Mouse (Mus musculus) thymus, adult 2 months (tissue): Measurements from ENCODE around the gene Gm11634. TPM values are rescaled to one million over a fixed set of nuclear protein-coding genes. Genes with fewer than 3 reads are reported as not detected.
A peak's percentile ranks its signal among the peaks of the same experiment; 100 is the strongest.
"Not testable (repeated sequence)": the region's sequence is repeated elsewhere in the genome, so short reads cannot be mapped to it uniquely, and the experiment has no call there.

Experiments
- DNase-seq: peaks from one replicate; pipeline ENCODE4 v3.0.0; 2021
- H3K27ac ChIP-seq: fragments of 200-500 bp; 2 replicates; pipeline ENCODE4 v1.5.1; 2012; ENCODE audit warnings: low read length, control low read depth; ENCODE audit not compliant: control insufficient read depth, insufficient read depth
- H3K27me3 ChIP-seq: fragments of 200-500 bp; 2 replicates; pipeline ENCODE4 v1.6.1; 2012; ENCODE audit warnings: mild to moderate bottlenecking, low read length, moderate library complexity, mixed read lengths; ENCODE audit not compliant: control insufficient read depth, insufficient read depth
- H3K36me3 ChIP-seq: fragments of 200-500 bp; 2 replicates; pipeline ENCODE4 v1.6.1; 2012; ENCODE audit warnings: mild to moderate bottlenecking, low read length, moderate library complexity; ENCODE audit not compliant: control insufficient read depth, insufficient read depth
- H3K4me1 ChIP-seq: fragments of 200-500 bp; replicated peaks from 2 replicates; pipeline ENCODE4 v1.6.1; 2012; ENCODE audit warnings: low read length; ENCODE audit not compliant: control insufficient read depth, insufficient read depth
- H3K4me3 ChIP-seq: fragments of 200-500 bp; 2 replicates; pipeline ENCODE4 v1.5.1; 2012; ENCODE audit warnings: mild to moderate bottlenecking, low read length, control low read depth, moderate library complexity; ENCODE audit not compliant: control insufficient read depth, insufficient read depth
- CTCF ChIP-seq: fragments of 200-500 bp; IDR thresholded peaks from 2 replicates; pipeline ENCODE4 v1.5.1; 2012; ENCODE audit warnings: mild to moderate bottlenecking, control low read depth, low read length, moderate library complexity, borderline replicate concordance; ENCODE audit not compliant: control insufficient read depth, poor library complexity, insufficient read depth; ENCODE audit errors: extremely low read depth
- POLR2A ChIP-seq: fragments of 200-500 bp; IDR thresholded peaks from 2 replicates; pipeline ENCODE4 v1.6.1; 2012; ENCODE audit warnings: mild to moderate bottlenecking, low read length, control low read depth, moderate library complexity; ENCODE audit not compliant: control insufficient read depth, poor library complexity, insufficient read depth; ENCODE audit errors: extremely low read depth
- WGBS: fragments of 180-500 bp; shearing (Covaris S2); methylation state at CpG from one replicate; pipeline ENCODE4 v1.1.7; 2018; 5-methylcytosine and 5-hydroxymethylcytosine counted together
- polyA plus RNA-seq: library from polyadenylated mRNA; depleted of rRNA; stranded (reverse); fragments of >200 nt; gene quantifications from 2 replicates; pipeline ENCODE4 v1.2.3, GENCODE M21; 2012; rRNA removed

Gene Gm11634
- not detected in 2 replicates for polyA plus RNA-seq

GRCm38 (mm10) chr11:101599156-101599555 is at the start of gene Gm11634:
Gene Gm11634 (minus strand): TSS chr11:101599256.
- 78% methylated on average over 6 of the region's 6 CpGs for WGBS
- no peak for DNase-seq
- H3K36me3 ChIP-seq, result no peaks in the 10 kb centered on the region
- no peaks in the 10 kb centered on the region for H3K4me1 ChIP-seq
- no peak within 1 kb of the TSS for H3K4me3 ChIP-seq
- TF ChIP-seq CTCF (no peak), POLR2A (no peak)
- H3K27ac ChIP-seq, result no peak within 1 kb of the TSS
- H3K27me3 ChIP-seq, result no peaks in the 10 kb centered on the region

GRCm38 (mm10) chr11:101647093-101647492 is 48.0 kb upstream of the Gm11634 start:
- H3K27me3 ChIP-seq, H3K4me3 ChIP-seq, H3K27ac ChIP-seq, H3K4me1 ChIP-seq, DNase-seq, H3K36me3 ChIP-seq: not testable (repeated sequence)
- 95% methylated on average over 10 of the region's 10 CpGs for WGBS

GRCm38 (mm10) chr11:101646283-101646794 is 47.3 kb upstream of the Gm11634 start:
- WGBS, result 24% methylated on average over 16 of the region's 16 CpGs
- not testable (repeated sequence) for H3K27me3 ChIP-seq, H3K36me3 ChIP-seq, H3K4me1 ChIP-seq, H3K27ac ChIP-seq
- H3K4me3 ChIP-seq, result peak overlapping the region; percentile 45
- DNase-seq, result peak; percentile 37

GRCm38 (mm10) chr11:101645411-101646282 is 46.6 kb upstream of the Gm11634 start:
- H3K4me1 ChIP-seq, H3K27ac ChIP-seq, DNase-seq, H3K27me3 ChIP-seq, H3K36me3 ChIP-seq: not testable (repeated sequence)
- WGBS, result under 1% methylated on average over 45 of the region's 56 CpGs
- H3K4me3 ChIP-seq, result peak overlapping the region; percentile 45

GRCm38 (mm10) chr11:101645043-101645410 is 46.0 kb upstream of the Gm11634 start:
- H3K4me1 ChIP-seq, DNase-seq, H3K36me3 ChIP-seq, H3K27ac ChIP-seq, H3K4me3 ChIP-seq, H3K27me3 ChIP-seq: not testable (repeated sequence)
- 2% methylated on average over 4 of the region's 4 CpGs for WGBS

- no peak for TF ChIP-seq CTCF
- TF ChIP-seq POLR2A, result no peak
- 61% methylated on average over 3 of the region's 3 CpGs for WGBS
- Histone ChIP-seq H3K4me1 (peaks cover 4% of the 10 kb centered on the region), H3K4me3 (no peak overlapping the region), H3K27ac (no peak overlapping the region), H3K36me3 (no peaks in the 10 kb centered on the region), H3K27me3 (no peaks in the 10 kb centered on the region)
- no peak for DNase-seq
These were observed 45.5 kb upstream of the Gm11634 start for GRCm38 (mm10) chr11:101644591-101644990.

- Histone ChIP-seq H3K36me3 (no peaks in the 10 kb centered on the region), H3K4me3 (no peak overlapping the region), H3K27ac (no peak overlapping the region), H3K4me1 (peaks cover 4% of the 10 kb centered on the region), H3K27me3 (no peaks in the 10 kb centered on the region)
- no peak for DNase-seq
- 40% methylated on average over 5 of the region's 5 CpGs for WGBS
- no peak for TF ChIP-seq CTCF
- TF ChIP-seq POLR2A, result no peak
These were observed 43.9 kb upstream of the Gm11634 start for GRCm38 (mm10) chr11:101642931-101643330.

- WGBS, result 4% methylated on average over 14 of the region's 26 CpGs
- H3K4me3 ChIP-seq, result peak overlapping the region; percentile 71
- not testable (repeated sequence) for H3K27ac ChIP-seq, H3K27me3 ChIP-seq, H3K4me1 ChIP-seq, H3K36me3 ChIP-seq, DNase-seq
These were observed 42.9 kb upstream of the Gm11634 start for GRCm38 (mm10) chr11:101641710-101642642.

- peak; percentile 63 for DNase-seq
- not testable (repeated sequence) for H3K36me3 ChIP-seq, H3K4me1 ChIP-seq, H3K27ac ChIP-seq, H3K27me3 ChIP-seq
- WGBS, result 8% methylated on average over 53 of the region's 53 CpGs
- H3K4me3 ChIP-seq, result peak overlapping the region; percentile 71
These were observed 42.0 kb upstream of the Gm11634 start for GRCm38 (mm10) chr11:101640857-101641709.
